Mouse (Mus musculus) olfactory bulb, adult 2 months (tissue): ENCODE data around the gene Mapkapk2.

Experiments used
- CTCF ChIP-seq: fragments of 200-500 bp; IDR thresholded peaks from 2 replicates; pipeline ENCODE4 v1.5.1; 2012; ENCODE audit warnings: low read depth, mild to moderate bottlenecking, low read length, moderate library complexity; ENCODE audit not compliant: insufficient read depth
- POLR2A ChIP-seq: fragments of 200-500 bp; IDR thresholded peaks from 2 replicates; pipeline ENCODE4 v1.6.1; 2012; ENCODE audit warnings: mild to moderate bottlenecking, low read depth, low read length, moderate library complexity; ENCODE audit not compliant: insufficient read depth

GRCm38 (mm10) chr1:131085272-131085671 is 12.4 kb downstream of the Mapkapk2 start:
- TF ChIP-seq CTCF: no peak
- no peak for TF ChIP-seq POLR2A
